Mouse (Mus musculus): Measurements from ENCODE around the gene Dock10.

Gene Dock10

GRCm38 (mm10) chr1:80453971-80454370, 304.4 kb downstream of the Dock10 start:
- DNase-seq, result no peak

- no peak for DNase-seq
Measured at GRCm38 (mm10) chr1:80451914-80452549, 306.3 kb downstream of the Dock10 start.

Data from lung, adult 18-20 months (tissue).